Mouse (Mus musculus): ENCODE results near the gene Zdhhc7.

Gene Zdhhc7

GRCm38 (mm10) chr8:120071684-120072083, 29.6 kb downstream of the Zdhhc7 start:
- peak; percentile 73 for DNase-seq (ENCODE audit: low read depth, low spot score)

GRCm38 (mm10) chr8:120067936-120068668, 33.2 kb downstream of the Zdhhc7 start:
- DNase-seq (ENCODE audit: low read depth, low spot score), result no peak

GRCm38 (mm10) chr8:120066226-120066625, 35.1 kb downstream of the Zdhhc7 start:
- DNase-seq (ENCODE audit: low read depth, low spot score), result no peak

- no peak for DNase-seq (ENCODE audit: low read depth, low spot score)
Observed at GRCm38 (mm10) chr8:120065611-120066010, 35.7 kb downstream of the Zdhhc7 start.

- no peak for DNase-seq (ENCODE audit: low read depth, low spot score)
Observed at GRCm38 (mm10) chr8:120063326-120063725, 38.0 kb downstream of the Zdhhc7 start.

- DNase-seq (ENCODE audit: low read depth, low spot score), result no peak
Observed at GRCm38 (mm10) chr8:120062742-120063141, 38.5 kb downstream of the Zdhhc7 start.

- DNase-seq (ENCODE audit: low read depth, low spot score), result no peak
Observed at GRCm38 (mm10) chr8:120057078-120057477, 44.2 kb downstream of the Zdhhc7 start.

GRCm38 (mm10) chr8:120054833-120055232, 46.4 kb downstream of the Zdhhc7 start:
- no peak for DNase-seq (ENCODE audit: low read depth, low spot score)

- no peak for DNase-seq (ENCODE audit: low read depth, low spot score)
Observed at GRCm38 (mm10) chr8:120052318-120052717, 49.0 kb downstream of the Zdhhc7 start.

GRCm38 (mm10) chr8:120051908-120052307, 49.4 kb downstream of the Zdhhc7 start:
- DNase-seq (ENCODE audit: low read depth, low spot score), result no peak

- DNase-seq (ENCODE audit: low read depth, low spot score), result no peak
Observed at GRCm38 (mm10) chr8:120051006-120051405, 50.3 kb downstream of the Zdhhc7 start.

GRCm38 (mm10) chr8:120050376-120050775, 50.9 kb downstream of the Zdhhc7 start:
- DNase-seq (ENCODE audit: low read depth, low spot score), result no peak

- DNase-seq (ENCODE audit: low read depth, low spot score), result no peak
Observed at GRCm38 (mm10) chr8:120049949-120050348, 51.3 kb downstream of the Zdhhc7 start.

GRCm38 (mm10) chr8:120046258-120047020, 54.8 kb downstream of the Zdhhc7 start:
- no peak for DNase-seq (ENCODE audit: low read depth, low spot score)

GRCm38 (mm10) chr8:120045471-120045870, 55.8 kb downstream of the Zdhhc7 start:
- DNase-seq (ENCODE audit: low read depth, low spot score), result no peak

GRCm38 (mm10) chr8:120044907-120045306, 56.4 kb downstream of the Zdhhc7 start:
- DNase-seq (ENCODE audit: low read depth, low spot score), result no peak

- DNase-seq (ENCODE audit: low read depth, low spot score), result no peak
Observed at GRCm38 (mm10) chr8:120042542-120043312, 58.6 kb downstream of the Zdhhc7 start.

GRCm38 (mm10) chr8:120040861-120041260, 60.4 kb downstream of the Zdhhc7 start:
- no peak for DNase-seq (ENCODE audit: low read depth, low spot score)

- DNase-seq (ENCODE audit: low read depth, low spot score), result no peak
Observed at GRCm38 (mm10) chr8:120039313-120039919, 61.9 kb downstream of the Zdhhc7 start.

- no peak for DNase-seq (ENCODE audit: low read depth, low spot score)
Observed at GRCm38 (mm10) chr8:120038741-120039140, 62.5 kb downstream of the Zdhhc7 start.

- no peak for DNase-seq (ENCODE audit: low read depth, low spot score)
Observed at GRCm38 (mm10) chr8:120037611-120038010, 63.7 kb downstream of the Zdhhc7 start.

- DNase-seq (ENCODE audit: low read depth, low spot score), result no peak
Observed at GRCm38 (mm10) chr8:120037199-120037598, 64.1 kb downstream of the Zdhhc7 start.
